Mouse (Mus musculus): ENCODE measurements around the gene Pi4ka. TPM values are rescaled to one million over a fixed set of nuclear protein-coding genes. Genes with fewer than 3 reads are reported as not detected.
A peak's percentile ranks its signal among the peaks of the same experiment; 100 is the strongest.

The Pi4ka gene
- polyA plus RNA-seq (2016; fragmentation: Nextera tagmentation; extraction: Ambion mirVana): 25.6 TPM in 2 replicates

GRCm38 (mm10) chr16:17405736-17406443 is at the start of gene Pi4ka, which contains the start of gene Snap29:
Gene Pi4ka, minus strand, starts transcription at chr16:17406314.
Gene Snap29, plus strand, starts transcription at chr16:17405986.
- Histone ChIP-seq H3K4me1 (peaks cover 48% of the 10 kb centered on the region), H3K9ac (peak within 1 kb of the TSS; percentile 80), H3K27me3 (replicated peaks) (no peaks in the 10 kb centered on the region), H3K27ac (peak within 1 kb of the TSS; percentile 86), H3K4me2 (peak within 1 kb of the TSS; percentile 76), H3K9me3 (replicated peaks) (no peaks in the 10 kb centered on the region), H3K36me3 (peaks cover 14% of the 10 kb centered on the region), H3K4me3 (peak within 1 kb of the TSS; percentile 80)
- ATAC-seq: peak; percentile 97
- WGBS (ENCODE audit: insufficient replicate concordance): under 1% methylated on average over 69 of the region's 69 CpGs

- under 1% methylated on average over 24 of the region's 24 CpGs for WGBS (ENCODE audit: insufficient replicate concordance)
- H3K4me1 ChIP-seq: peaks cover 45% of the 10 kb centered on the region
These were observed 46.2 kb upstream of the Pi4ka start for GRCm38 (mm10) chr16:17452373-17452715.

GRCm38 (mm10) chr16:17451541-17452372 is 45.6 kb upstream of the Pi4ka start, which contains the start of gene Crkl:
Gene Crkl, plus strand, starts transcription at chr16:17451987.
- H3K9ac ChIP-seq: peak within 1 kb of the TSS; percentile 96
- H3K27me3 ChIP-seq (replicated peaks): no peaks in the 10 kb centered on the region
- no peaks in the 10 kb centered on the region for H3K9me3 ChIP-seq (replicated peaks)
- H3K4me2 ChIP-seq: peak within 1 kb of the TSS; percentile 79
- WGBS (ENCODE audit: insufficient replicate concordance): under 1% methylated on average over 63 of the region's 63 CpGs
- H3K4me1 ChIP-seq: peaks cover 39% of the 10 kb centered on the region
- H3K36me3 ChIP-seq: peaks cover 21% of the 10 kb centered on the region
- peak within 1 kb of the TSS; percentile 94 for H3K27ac ChIP-seq
- peak; percentile 96 for ATAC-seq
- H3K4me3 ChIP-seq: peak within 1 kb of the TSS; percentile 98

More at GRCm38 (mm10) chr16:17452373-17452715, 46.2 kb upstream of the Pi4ka start:
- Histone ChIP-seq H3K4me3 (peak overlapping the region; percentile 98), H3K27me3 (replicated peaks) (no peaks in the 10 kb centered on the region), H3K9ac (peak overlapping the region; percentile 96), H3K9me3 (replicated peaks) (no peaks in the 10 kb centered on the region), H3K36me3 (peaks cover 25% of the 10 kb centered on the region), H3K27ac (peak overlapping the region; percentile 94), H3K4me2 (peak overlapping the region; percentile 79)
- peak; percentile 48 for ATAC-seq

GRCm38 (mm10) chr16:17432576-17432975 is 26.5 kb upstream of the Pi4ka start:
- Histone ChIP-seq H3K9me3 (replicated peaks) (no peaks in the 10 kb centered on the region), H3K36me3 (peaks cover 21% of the 10 kb centered on the region), H3K4me1 (no peaks in the 10 kb centered on the region), H3K4me2 (no peak overlapping the region), H3K4me3 (no peak overlapping the region), H3K27me3 (replicated peaks) (no peaks in the 10 kb centered on the region), H3K9ac (no peak overlapping the region), H3K27ac (no peak overlapping the region)
- no peak for ATAC-seq
- 66% methylated on average over 2 of the region's 2 CpGs for WGBS (ENCODE audit: insufficient replicate concordance)

- no peak overlapping the region for H3K9ac ChIP-seq
- H3K27me3 ChIP-seq (replicated peaks): no peaks in the 10 kb centered on the region
- H3K4me2 ChIP-seq: no peak overlapping the region
- no peaks in the 10 kb centered on the region for H3K9me3 ChIP-seq (replicated peaks)
- WGBS (ENCODE audit: insufficient replicate concordance): 73% methylated on average over 3 of the region's 3 CpGs
- ATAC-seq: no peak
- no peak overlapping the region for H3K27ac ChIP-seq
- no peaks in the 10 kb centered on the region for H3K4me1 ChIP-seq
- no peak overlapping the region for H3K4me3 ChIP-seq
- peaks cover 74% of the 10 kb centered on the region for H3K36me3 ChIP-seq
These were observed 16.9 kb upstream of the Pi4ka start for GRCm38 (mm10) chr16:17423021-17423420.

GRCm38 (mm10) chr16:17410209-17410608 is 4.1 kb upstream of the Pi4ka start:
- 18% methylated on average over 4 of the region's 4 CpGs for WGBS (ENCODE audit: insufficient replicate concordance)
- H3K9ac ChIP-seq: no peak overlapping the region
- H3K4me3 ChIP-seq: no peak overlapping the region
- H3K4me2 ChIP-seq: peak overlapping the region; percentile 26
- no peaks in the 10 kb centered on the region for H3K27me3 ChIP-seq (replicated peaks)
- H3K9me3 ChIP-seq (replicated peaks): no peaks in the 10 kb centered on the region
- H3K27ac ChIP-seq: peak overlapping the region; percentile 17; the same call in 1 of the 2 replicates
- no peak for ATAC-seq
- peaks cover 36% of the 10 kb centered on the region for H3K4me1 ChIP-seq
- peaks cover 7% of the 10 kb centered on the region for H3K36me3 ChIP-seq

GRCm38 (mm10) chr16:17409046-17409445 is 2.9 kb upstream of the Pi4ka start:
- no peak for ATAC-seq
- no peak overlapping the region for H3K9ac ChIP-seq
- no peaks in the 10 kb centered on the region for H3K9me3 ChIP-seq (replicated peaks)
- H3K27me3 ChIP-seq (replicated peaks): no peaks in the 10 kb centered on the region
- H3K4me2 ChIP-seq: no peak overlapping the region
- peaks cover 7% of the 10 kb centered on the region for H3K36me3 ChIP-seq
- H3K4me3 ChIP-seq: no peak overlapping the region
- no peak overlapping the region for H3K27ac ChIP-seq
- peaks cover 48% of the 10 kb centered on the region for H3K4me1 ChIP-seq
- WGBS (ENCODE audit: insufficient replicate concordance): 82% methylated on average over 2 of the region's 2 CpGs

GRCm38 (mm10) chr16:17406512-17407231 is 558 bp upstream of the Pi4ka start:
- Histone ChIP-seq H3K9me3 (replicated peaks) (no peaks in the 10 kb centered on the region), H3K4me2 (peak overlapping the region; percentile 76), H3K36me3 (peaks cover 14% of the 10 kb centered on the region), H3K4me3 (peak overlapping the region; percentile 80), H3K27me3 (replicated peaks) (no peaks in the 10 kb centered on the region), H3K4me1 (peaks cover 48% of the 10 kb centered on the region), H3K9ac (peak overlapping the region; percentile 80), H3K27ac (peak overlapping the region; percentile 86)
- 34% methylated on average over 9 of the region's 9 CpGs for WGBS (ENCODE audit: insufficient replicate concordance)
- ATAC-seq: no peak

- peak overlapping the region; percentile 76 for H3K4me2 ChIP-seq
- H3K4me3 ChIP-seq: peak overlapping the region; percentile 80
- no peaks in the 10 kb centered on the region for H3K9me3 ChIP-seq (replicated peaks)
- peak overlapping the region; percentile 79 for H3K27ac ChIP-seq
- H3K9ac ChIP-seq: peak overlapping the region; percentile 80
- peaks cover 42% of the 10 kb centered on the region for H3K4me1 ChIP-seq
- ATAC-seq: peak; percentile 69
- peaks cover 14% of the 10 kb centered on the region for H3K36me3 ChIP-seq
- 0% methylated on average over 22 of the region's 22 CpGs for WGBS (ENCODE audit: insufficient replicate concordance)
- H3K27me3 ChIP-seq (replicated peaks): no peaks in the 10 kb centered on the region
These were observed 830 bp downstream of the Pi4ka start for GRCm38 (mm10) chr16:17405271-17405696.

GRCm38 (mm10) chr16:17402855-17403254 is 3.3 kb downstream of the Pi4ka start:
- 50% methylated on average over 1 of the region's 1 CpGs for WGBS (ENCODE audit: insufficient replicate concordance)
- Histone ChIP-seq H3K9me3 (replicated peaks) (no peaks in the 10 kb centered on the region), H3K4me1 (peaks cover 26% of the 10 kb centered on the region), H3K27me3 (replicated peaks) (no peaks in the 10 kb centered on the region), H3K9ac (no peak overlapping the region), H3K27ac (no peak overlapping the region), H3K36me3 (peaks cover 8% of the 10 kb centered on the region), H3K4me2 (no peak overlapping the region), H3K4me3 (no peak overlapping the region)
- no peak for ATAC-seq

- Histone ChIP-seq H3K4me2 (no peak overlapping the region), H3K36me3 (peaks cover 17% of the 10 kb centered on the region), H3K9ac (no peak overlapping the region), H3K4me3 (no peak overlapping the region), H3K9me3 (replicated peaks) (no peaks in the 10 kb centered on the region), H3K4me1 (peaks cover 3% of the 10 kb centered on the region; the same call in 1 of the 2 replicates), H3K27ac (no peak overlapping the region), H3K27me3 (replicated peaks) (no peaks in the 10 kb centered on the region)
- ATAC-seq: no peak
- WGBS (ENCODE audit: insufficient replicate concordance): 76% methylated on average over 4 of the region's 4 CpGs
These were observed 13.3 kb downstream of the Pi4ka start for GRCm38 (mm10) chr16:17392784-17393183.
